Mouse (Mus musculus): ENCODE data around the gene Tac2. TPM values are rescaled to one million over a fixed set of nuclear protein-coding genes. Genes with fewer than 3 reads are reported as not detected.
A peak's percentile ranks its signal among the peaks of the same experiment; 100 is the strongest.

Tac2 gene
- polyA plus RNA-seq, 1 experiment, result not detected

DNA sequence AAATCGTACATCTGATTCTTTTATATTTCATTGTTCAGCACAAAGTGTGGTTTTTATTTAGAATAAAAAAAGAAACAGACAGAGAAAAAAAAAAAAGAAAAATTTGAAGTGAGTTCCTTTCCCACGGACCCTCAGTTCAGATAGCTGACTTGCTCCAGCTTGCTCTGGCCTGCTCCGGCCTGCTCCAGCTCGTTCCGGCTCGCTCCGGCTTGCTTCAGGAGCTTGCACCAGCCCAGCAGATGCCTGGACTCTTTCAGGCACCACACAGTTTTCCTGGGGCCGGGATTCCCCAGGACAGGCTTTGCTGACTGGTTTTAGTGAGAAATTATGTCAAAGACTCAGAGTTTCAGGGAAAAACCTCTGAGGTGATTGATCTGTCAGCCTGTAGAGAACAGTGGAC, 23.0 kb downstream of the Tac2 start:
- WGBS, result 51% methylated on average over 8 of the region's 8 CpGs
- Histone ChIP-seq H3K36me3 (ENCODE audit: control insufficient read depth, insufficient read depth, low read length) (peaks cover 6% of the 10 kb centered on the region), H3K27me3 (replicated peaks; ENCODE audit: control insufficient read depth, insufficient read depth, low read length) (no peaks in the 10 kb centered on the region), H3K4me1 (ENCODE audit: control insufficient read depth, insufficient read depth, low read length) (peaks cover 19% of the 10 kb centered on the region), H3K27ac (ENCODE audit: insufficient read depth, low read depth, low read length) (peak overlapping the region; percentile 5; the same call in 1 of the 2 replicates), H3K4me3 (ENCODE audit: insufficient read depth, low read depth, low read length) (no peak overlapping the region)
- DNase-seq, result peak; percentile 76
- no peak for TF ChIP-seq POLR2A (IDR thresholded peaks at IDR 0.05; ENCODE audit: low read depth, low read length)

DNA sequence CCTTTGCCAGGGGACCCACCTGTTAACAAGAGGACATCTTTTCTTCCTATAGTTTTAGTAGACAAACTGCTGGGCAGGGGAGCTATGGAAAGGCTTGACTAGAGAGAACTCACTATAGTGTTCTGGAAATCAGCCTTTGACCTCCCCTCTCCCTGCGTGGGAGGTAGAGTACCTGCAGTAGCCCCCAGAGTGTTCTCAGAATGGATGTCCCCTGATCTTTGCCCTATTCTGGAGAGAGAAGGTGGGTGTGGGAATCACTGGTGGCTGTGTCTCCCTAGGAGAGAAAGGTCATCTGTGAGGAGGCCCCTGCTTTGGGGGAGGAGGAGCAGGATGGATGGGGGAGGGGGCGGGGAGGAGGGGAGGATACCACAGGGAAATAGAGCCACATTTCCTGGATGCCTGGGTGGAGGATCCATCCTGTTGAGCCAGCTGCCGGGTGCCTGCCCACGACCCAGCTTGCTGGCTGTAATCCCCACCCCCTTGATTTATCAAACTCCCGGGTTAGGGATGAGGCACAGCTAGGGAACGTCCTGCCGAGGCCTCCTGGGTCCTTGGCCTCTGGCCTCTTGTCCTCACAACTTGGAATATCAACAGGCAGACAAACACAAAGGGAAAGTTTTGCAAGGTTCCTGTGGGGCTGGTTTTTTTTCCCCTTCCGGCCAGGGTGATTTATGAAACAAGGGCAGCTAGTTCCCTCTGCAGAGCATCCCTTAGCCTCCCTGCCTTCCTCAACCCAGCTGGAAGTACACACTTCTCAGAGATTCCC, 24.8 kb downstream of the Tac2 start:
- TF ChIP-seq POLR2A (IDR thresholded peaks at IDR 0.05; ENCODE audit: low read depth, low read length), result no peak
- no peak for TF ChIP-seq CTCF (conservative IDR thresholded peaks at IDR 0.05; ENCODE audit: insufficient read depth, insufficient read length, low read depth, low read length)
- Histone ChIP-seq H3K4me1 (ENCODE audit: control insufficient read depth, insufficient read depth, low read length) (peaks cover 19% of the 10 kb centered on the region), H3K4me3 (ENCODE audit: insufficient read depth, low read depth, low read length) (no peak overlapping the region), H3K36me3 (ENCODE audit: control insufficient read depth, insufficient read depth, low read length) (no peaks in the 10 kb centered on the region), H3K27ac (ENCODE audit: insufficient read depth, low read depth, low read length) (peak overlapping the region; percentile 26), H3K27me3 (replicated peaks; ENCODE audit: control insufficient read depth, insufficient read depth, low read length) (no peaks in the 10 kb centered on the region)
- DNase-seq, result peak; percentile 89
- 16% methylated on average over 8 of the region's 8 CpGs for WGBS

DNA sequence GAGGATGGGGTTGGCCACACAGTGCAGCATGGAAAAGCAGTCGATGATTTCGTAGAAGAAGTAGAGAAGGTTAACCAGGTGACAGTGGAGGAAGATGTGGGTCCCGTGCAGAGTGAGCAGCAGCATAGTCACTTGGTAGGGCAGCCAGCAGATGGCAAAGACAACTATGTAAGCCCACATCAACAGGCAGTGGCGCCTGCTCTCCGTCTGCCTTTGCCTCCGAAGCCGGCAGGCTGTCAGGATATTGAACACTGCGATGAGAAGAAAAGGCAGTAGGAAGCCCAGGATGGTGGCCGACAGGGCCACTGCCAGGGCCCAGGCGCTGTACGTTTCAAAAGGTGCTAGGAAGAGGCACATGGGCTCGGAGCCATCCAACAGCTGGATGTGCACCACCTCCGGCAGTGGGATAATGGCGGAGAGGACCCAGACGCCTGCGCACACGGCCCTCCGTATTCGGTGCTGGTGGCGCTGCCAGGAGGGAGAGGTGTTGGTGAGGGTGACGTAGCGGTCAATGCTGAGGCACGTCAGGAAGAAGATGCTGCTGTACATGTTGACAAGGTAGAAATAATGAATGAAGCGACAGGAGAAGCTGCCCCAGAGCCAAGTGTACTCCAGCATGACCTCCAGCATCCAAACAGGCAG, 26.0 kb downstream of the Tac2 start:
- Histone ChIP-seq H3K27me3 (replicated peaks; ENCODE audit: control insufficient read depth, insufficient read depth, low read length) (no peaks in the 10 kb centered on the region), H3K36me3 (ENCODE audit: control insufficient read depth, insufficient read depth, low read length) (no peaks in the 10 kb centered on the region), H3K4me1 (ENCODE audit: control insufficient read depth, insufficient read depth, low read length) (peaks cover 27% of the 10 kb centered on the region), H3K4me3 (ENCODE audit: insufficient read depth, low read depth, low read length) (peak overlapping the region; percentile 30), H3K27ac (ENCODE audit: insufficient read depth, low read depth, low read length) (peak overlapping the region; percentile 31)
- 69% methylated on average over 24 of the region's 24 CpGs for WGBS
- peak; percentile 27 for DNase-seq
- TF ChIP-seq POLR2A (IDR thresholded peaks at IDR 0.05; ENCODE audit: low read depth, low read length) (no peak), CTCF (conservative IDR thresholded peaks at IDR 0.05; ENCODE audit: insufficient read depth, insufficient read length, low read depth, low read length) (no peak)

DNA sequence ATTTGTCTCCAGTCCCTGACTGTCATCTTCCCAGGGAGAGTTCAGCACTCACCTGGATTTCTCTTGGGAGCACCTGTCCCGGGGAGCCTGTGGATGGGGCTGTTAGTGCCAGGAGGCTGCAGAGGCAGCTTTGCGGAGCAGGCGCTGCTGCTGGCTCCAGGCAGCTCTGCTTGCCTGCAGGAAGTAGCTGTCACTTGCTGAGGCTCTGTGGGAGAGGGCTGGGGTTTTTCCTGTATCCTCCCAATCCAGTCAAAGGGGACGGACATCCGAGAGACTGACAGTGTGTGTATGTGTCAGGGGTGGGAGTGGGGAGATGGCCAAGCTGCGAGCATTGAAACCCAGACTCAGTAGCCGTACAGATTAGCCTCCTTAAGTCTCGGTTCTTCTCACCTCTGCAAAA, 27.3 kb downstream of the Tac2 start, which contains the start of gene Gpr182:
TSS of gene Gpr182 (minus strand) at position 185 of the 400 bp plus-strand sequence.
- DNase-seq, result peak; percentile 79
- H3K27ac ChIP-seq (ENCODE audit: insufficient read depth, low read depth, low read length), result peak within 1 kb of the TSS; percentile 37; the same call in 1 of the 2 replicates

DNA sequence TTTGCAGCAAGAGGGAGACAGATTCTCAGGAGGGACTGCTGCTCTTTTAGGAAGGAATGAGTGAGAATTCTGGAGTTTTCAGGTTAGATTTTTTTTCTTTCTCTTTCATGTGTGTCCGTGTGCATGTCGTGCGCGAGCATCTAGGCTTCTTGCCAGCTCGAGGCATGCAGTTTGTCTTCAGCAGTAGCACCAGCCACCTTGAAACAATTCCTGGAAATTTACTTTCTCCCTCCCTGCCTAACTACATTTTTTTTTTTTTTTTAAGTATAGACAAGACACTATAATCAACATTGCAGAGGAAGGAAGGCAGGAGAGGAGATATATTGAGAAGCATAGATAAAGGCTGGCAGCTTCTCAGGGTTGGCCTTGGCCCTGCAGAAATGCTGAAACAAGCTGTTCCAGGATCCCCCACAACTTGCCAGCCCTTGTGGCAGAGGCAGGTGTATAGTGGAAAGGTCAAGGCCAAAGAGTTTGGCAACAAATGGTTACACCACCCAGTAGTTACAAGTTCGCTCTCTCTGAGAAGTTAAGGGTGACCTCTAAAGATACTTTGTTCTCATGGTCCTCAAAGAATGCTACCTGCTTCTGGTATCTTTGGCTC, 30.4 kb downstream of the Tac2 start:
- 18% methylated on average over 6 of the region's 6 CpGs for WGBS
- Histone ChIP-seq H3K27ac (ENCODE audit: insufficient read depth, low read depth, low read length) (peak overlapping the region; percentile 65), H3K36me3 (ENCODE audit: control insufficient read depth, insufficient read depth, low read length) (no peaks in the 10 kb centered on the region), H3K4me1 (ENCODE audit: control insufficient read depth, insufficient read depth, low read length) (peaks cover 9% of the 10 kb centered on the region), H3K27me3 (replicated peaks; ENCODE audit: control insufficient read depth, insufficient read depth, low read length) (no peaks in the 10 kb centered on the region), H3K4me3 (ENCODE audit: insufficient read depth, low read depth, low read length) (no peak overlapping the region)
- DNase-seq, result peak; percentile 75
- no peak for TF ChIP-seq POLR2A (IDR thresholded peaks at IDR 0.05; ENCODE audit: low read depth, low read length)
- TF ChIP-seq CTCF (conservative IDR thresholded peaks at IDR 0.05; ENCODE audit: insufficient read depth, insufficient read length, low read depth, low read length), result no peak

More for the DNA sequence above, 27.3 kb downstream of the Tac2 start, which contains the start of gene Gpr182:
- 58% methylated on average over 8 of the region's 8 CpGs for WGBS
- Histone ChIP-seq H3K36me3 (ENCODE audit: control insufficient read depth, insufficient read depth, low read length) (no peaks in the 10 kb centered on the region), H3K4me3 (ENCODE audit: insufficient read depth, low read depth, low read length) (peak within 1 kb of the TSS; percentile 51), H3K27me3 (replicated peaks; ENCODE audit: control insufficient read depth, insufficient read depth, low read length) (no peaks in the 10 kb centered on the region), H3K4me1 (ENCODE audit: control insufficient read depth, insufficient read depth, low read length) (peaks cover 23% of the 10 kb centered on the region)
- TF ChIP-seq POLR2A (IDR thresholded peaks at IDR 0.05; ENCODE audit: low read depth, low read length), result peak; percentile 24
- TF ChIP-seq CTCF (conservative IDR thresholded peaks at IDR 0.05; ENCODE audit: insufficient read depth, insufficient read length, low read depth, low read length), result no peak

DNA sequence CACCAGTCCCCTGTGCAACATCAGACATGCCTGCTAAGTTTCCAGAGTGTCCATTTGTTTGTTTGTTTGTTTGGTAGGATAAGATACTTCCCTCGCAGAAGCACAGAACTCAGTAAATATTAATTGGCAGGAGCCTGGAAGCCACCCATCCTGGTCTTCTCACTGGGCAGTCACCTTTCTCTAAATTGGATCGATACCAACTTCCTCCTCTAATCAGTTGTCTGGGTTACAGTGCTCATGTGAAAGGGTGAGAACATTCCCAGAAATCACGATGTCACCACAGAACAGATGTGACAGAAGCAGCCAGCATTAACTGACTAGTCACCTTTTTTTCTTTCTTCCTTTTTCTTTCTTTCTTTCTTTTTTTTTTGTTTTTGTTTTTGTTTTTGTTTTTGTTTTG, 31.0 kb downstream of the Tac2 start:
- no peaks in the 10 kb centered on the region for H3K27me3 ChIP-seq (replicated peaks; ENCODE audit: control insufficient read depth, insufficient read depth, low read length)
- peak; percentile 58 for DNase-seq
- H3K4me1 ChIP-seq (ENCODE audit: control insufficient read depth, insufficient read depth, low read length), result peaks cover 9% of the 10 kb centered on the region
- WGBS, result 20% methylated on average over 3 of the region's 3 CpGs
- H3K27ac ChIP-seq (ENCODE audit: insufficient read depth, low read depth, low read length), result peak overlapping the region; percentile 65
- H3K36me3 ChIP-seq (ENCODE audit: control insufficient read depth, insufficient read depth, low read length), result no peaks in the 10 kb centered on the region
- TF ChIP-seq POLR2A (IDR thresholded peaks at IDR 0.05; ENCODE audit: low read depth, low read length) (no peak), CTCF (conservative IDR thresholded peaks at IDR 0.05; ENCODE audit: insufficient read depth, insufficient read length, low read depth, low read length) (no peak)
- H3K4me3 ChIP-seq (ENCODE audit: insufficient read depth, low read depth, low read length), result no peak overlapping the region
